Mouse (Mus musculus) brown adipose tissue, adult 24 weeks (tissue): ENCODE data around the gene Slc29a1. TPM values are rescaled to one million over a fixed set of nuclear protein-coding genes. Genes with fewer than 3 reads are reported as not detected.

Source experiments
- H3K27ac ChIP-seq: fragments of 200-500 bp; replicated peaks from 2 replicates; pipeline ENCODE4 v1.5.1; 2012; ENCODE audit warnings: low read depth, mild to moderate bottlenecking, low read length
- H3K4me1 ChIP-seq: fragments of 200-500 bp; 2 replicates; pipeline ENCODE4 v1.6.1; 2012; ENCODE audit warnings: low read length, mixed read lengths; ENCODE audit not compliant: control insufficient read depth, insufficient read depth, insufficient read length
- H3K4me3 ChIP-seq: fragments of 200-500 bp; 2 replicates; pipeline ENCODE4 v1.5.1; 2012; ENCODE audit warnings: low read depth, mild to moderate bottlenecking, low read length, moderate library complexity; ENCODE audit not compliant: insufficient read depth
- polyA plus RNA-seq: library from polyadenylated mRNA; stranded (reverse); fragments of >200 nt; gene quantifications from 2 replicates; pipeline ENCODE4 v1.2.4, GENCODE M21; 2012; ENCODE audit not compliant: missing spikeins, insufficient read depth, insufficient read length

Slc29a1 gene
- polyA plus RNA-seq, 1 experiment = 56.5 TPM

GRCm38 (mm10) chr17:45557998-45558862 is 41.2 kb downstream of the Slc29a1 start:
- Histone ChIP-seq H3K4me3 (peak overlapping the region; percentile 90), H3K4me1 (no peaks in the 10 kb centered on the region; the same call in 1 of the 2 replicates)

GRCm38 (mm10) chr17:45557246-45557824 is 42.1 kb downstream of the Slc29a1 start:
- peak overlapping the region; percentile 90 for H3K4me3 ChIP-seq
- peak overlapping the region; percentile 10; the same call in 1 of the 2 replicates for H3K27ac ChIP-seq
- no peaks in the 10 kb centered on the region; the same call in 1 of the 2 replicates for H3K4me1 ChIP-seq

More at GRCm38 (mm10) chr17:45557998-45558862, 41.2 kb downstream of the Slc29a1 start:
- no peak overlapping the region for H3K27ac ChIP-seq

DNA sequence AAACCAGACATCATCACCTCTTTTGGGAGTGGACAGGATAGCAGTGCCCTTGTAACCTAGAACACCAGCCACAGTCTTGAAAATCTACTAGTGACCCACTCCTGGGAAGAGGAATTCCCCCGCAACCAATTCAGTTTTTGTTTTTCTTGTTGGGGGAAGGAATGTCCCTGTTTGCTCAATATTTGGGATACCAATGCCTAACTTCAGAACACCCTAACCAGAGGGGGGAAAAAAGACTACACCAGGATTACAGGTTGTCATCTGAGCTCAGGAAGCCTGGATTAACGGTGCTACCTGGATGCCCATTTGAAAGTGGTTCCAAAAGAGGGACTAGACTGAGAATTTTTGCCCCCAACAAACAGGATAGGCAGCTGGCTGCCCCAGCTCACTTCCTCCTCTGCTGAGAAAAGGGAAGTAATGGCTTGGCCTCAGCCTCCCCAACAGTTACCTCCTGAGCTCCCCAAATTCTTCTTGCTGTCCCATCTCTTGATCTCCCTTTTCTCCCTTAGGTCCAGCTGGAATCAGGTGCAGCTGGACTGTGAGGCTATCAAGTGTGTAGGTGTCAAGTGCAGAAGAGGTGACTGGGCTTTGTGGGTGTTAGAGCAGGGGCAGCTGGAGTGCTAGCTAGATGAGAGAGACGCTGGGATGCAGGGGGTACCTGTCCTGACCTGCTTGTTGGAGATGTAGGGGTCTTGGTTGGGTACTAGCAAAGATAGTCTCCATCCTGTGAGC is 42.7 kb downstream of the Slc29a1 start:
- Histone ChIP-seq H3K27ac (peak overlapping the region; percentile 10; the same call in 1 of the 2 replicates), H3K4me1 (no peaks in the 10 kb centered on the region; the same call in 1 of the 2 replicates), H3K4me3 (peak overlapping the region; percentile 90)

- peak overlapping the region; percentile 90 for H3K4me3 ChIP-seq
- 0 out of 2 replicates have a peak overlapping the region, but pooled peaks have one; percentile 31 for H3K27ac ChIP-seq
- no peaks in the 10 kb centered on the region; the same call in 1 of the 2 replicates for H3K4me1 ChIP-seq
These were observed 43.3 kb downstream of the Slc29a1 start for GRCm38 (mm10) chr17:45556107-45556489.

DNA sequence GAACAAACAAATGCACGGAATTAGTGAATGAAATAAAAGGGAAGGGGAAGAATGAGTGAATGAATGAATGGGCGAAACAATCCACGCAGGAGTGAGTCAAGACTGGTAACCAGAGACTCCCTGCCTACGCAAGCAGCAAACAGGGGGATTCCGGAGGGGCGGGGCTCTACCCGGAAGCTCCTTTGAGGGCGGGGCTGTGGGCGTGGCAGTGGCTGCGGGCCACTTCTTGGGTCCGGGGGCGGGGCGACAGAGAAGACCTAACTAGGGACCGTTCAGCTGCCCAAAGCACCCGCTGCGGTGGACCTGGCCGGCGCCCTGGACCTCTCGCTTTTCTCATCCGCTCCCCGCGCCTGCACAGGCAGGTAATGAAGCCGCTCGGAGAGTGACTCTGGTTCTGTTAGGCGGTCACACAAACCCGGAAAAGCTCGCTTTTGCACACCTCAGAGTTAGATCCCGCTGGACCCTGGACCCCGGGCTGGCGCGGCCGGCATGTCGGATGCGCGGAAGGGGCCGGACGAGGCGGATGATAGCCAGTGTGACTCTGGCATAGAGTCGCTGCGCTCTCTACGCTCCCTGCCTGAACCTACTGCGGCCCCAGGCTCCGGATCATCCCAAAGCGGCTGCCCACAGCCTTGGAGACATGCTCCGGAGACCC is 43.8 kb downstream of the Slc29a1 start, which contains the start of gene Nfkbie:
Nfkbie (plus strand) TSS at position 252 of the 655 bp plus-strand sequence.
- H3K4me1 ChIP-seq = no peaks in the 10 kb centered on the region; the same call in 1 of the 2 replicates
- H3K27ac ChIP-seq = peak within 1 kb of the TSS; percentile 31; the same call in 1 of the 2 replicates

DNA sequence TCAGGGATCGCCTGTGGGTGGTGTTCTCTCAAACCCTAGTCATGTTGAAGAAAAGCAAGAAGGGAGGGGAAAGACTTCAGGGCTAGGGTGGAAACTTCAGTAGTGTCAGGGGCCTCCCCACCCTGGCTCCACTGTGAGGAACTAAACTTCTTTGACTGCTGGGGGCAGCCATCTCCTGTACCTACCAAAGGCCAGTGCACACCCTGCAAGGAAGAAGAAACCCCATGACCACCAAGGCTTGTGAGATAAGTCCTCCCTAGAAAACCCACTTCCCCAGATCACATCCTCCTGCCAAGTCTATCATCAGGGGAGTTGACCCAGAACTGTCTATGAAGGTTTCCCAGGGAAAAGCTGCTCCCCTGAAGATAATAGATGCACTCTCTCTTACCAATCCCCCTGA is 45.0 kb downstream of the Slc29a1 start:
- no peak overlapping the region for H3K4me3 ChIP-seq
- no peak overlapping the region for H3K27ac ChIP-seq
- no peaks in the 10 kb centered on the region; the same call in 1 of the 2 replicates for H3K4me1 ChIP-seq

More for the DNA sequence above, 43.8 kb downstream of the Slc29a1 start, which contains the start of gene Nfkbie:
- peak within 1 kb of the TSS; percentile 90 for H3K4me3 ChIP-seq

GRCm38 (mm10) chr17:45553065-45553464 is 46.3 kb downstream of the Slc29a1 start:
- Histone ChIP-seq H3K4me1 (no peaks in the 10 kb centered on the region; the same call in 1 of the 2 replicates), H3K4me3 (no peak overlapping the region), H3K27ac (no peak overlapping the region)

DNA sequence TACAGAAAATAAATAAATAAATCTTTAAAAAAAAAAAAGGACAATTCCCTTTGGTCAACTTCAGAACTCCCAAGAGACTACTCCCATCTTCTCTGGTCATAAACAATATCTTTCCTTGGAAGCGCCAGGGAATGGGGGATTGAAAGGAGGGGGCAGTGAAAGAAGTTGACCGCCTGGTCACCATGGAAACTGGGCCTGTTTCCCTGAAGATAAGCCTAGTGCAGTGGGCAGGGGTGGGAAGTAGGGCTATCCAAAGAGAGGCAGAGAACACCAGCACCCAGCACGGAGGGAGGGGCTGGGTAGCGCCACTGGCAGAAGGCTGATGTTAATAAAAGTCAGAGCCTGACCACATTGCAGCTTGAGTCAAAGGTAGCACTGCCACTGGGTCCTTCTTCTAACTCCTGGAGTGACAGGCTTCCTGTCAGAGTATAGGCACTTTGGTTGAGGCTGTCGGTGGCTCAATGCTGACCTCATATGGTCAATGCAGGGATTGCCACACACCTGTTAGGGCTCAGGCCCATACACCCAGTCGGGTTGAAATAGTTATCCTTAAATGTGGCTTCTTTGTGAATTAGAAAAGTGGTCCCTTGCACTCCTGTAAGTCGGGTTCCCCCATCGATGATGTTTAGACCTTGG is 47.5 kb downstream of the Slc29a1 start:
- Histone ChIP-seq H3K4me1 (no peaks in the 10 kb centered on the region), H3K4me3 (no peak overlapping the region), H3K27ac (no peak overlapping the region)

DNA sequence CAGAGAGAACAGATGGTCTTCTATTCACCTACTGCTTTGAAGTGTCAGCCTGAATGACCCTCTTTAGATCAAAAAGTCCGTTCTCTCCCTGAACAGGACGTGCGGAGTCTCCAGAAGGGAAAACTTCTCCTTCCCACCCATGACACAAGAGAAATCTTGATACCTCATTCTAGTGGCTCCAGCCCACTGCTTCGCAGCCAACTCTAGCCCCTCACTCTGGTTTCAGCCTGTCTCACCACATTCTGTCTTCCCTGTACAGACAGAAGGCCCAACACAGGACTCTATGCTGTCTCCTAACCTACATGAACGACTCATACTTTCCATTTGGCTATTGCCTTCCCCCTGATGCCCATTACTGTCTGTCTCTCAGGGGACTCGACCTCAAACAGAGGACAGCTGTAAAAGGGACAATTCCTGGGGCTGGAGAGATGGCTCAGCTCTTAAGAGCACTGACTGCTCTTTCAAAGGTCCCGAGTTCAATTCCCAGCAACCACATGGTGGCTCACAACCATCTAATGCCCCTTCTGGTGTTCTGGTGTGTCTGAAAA is 48.1 kb downstream of the Slc29a1 start:
- Histone ChIP-seq H3K4me1 (no peaks in the 10 kb centered on the region), H3K4me3 (no peak overlapping the region), H3K27ac (no peak overlapping the region)

GRCm38 (mm10) chr17:45550253-45550652 is 49.2 kb downstream of the Slc29a1 start:
- Histone ChIP-seq H3K4me3 (no peak overlapping the region), H3K27ac (no peak overlapping the region), H3K4me1 (no peaks in the 10 kb centered on the region)

- Histone ChIP-seq H3K4me1 (no peaks in the 10 kb centered on the region), H3K27ac (no peak within 1 kb of the TSS), H3K4me3 (peak within 1 kb of the TSS; percentile 11; the same call in 1 of the 2 replicates)
These were observed 49.7 kb downstream of the Slc29a1 start, which contains the start of gene Tmem151b for GRCm38 (mm10) chr17:45549617-45550181. Gene Tmem151b (minus strand): TSS chr17:45549677.

- no peak overlapping the region for H3K27ac ChIP-seq
- H3K4me3 ChIP-seq = peak overlapping the region; percentile 11; the same call in 1 of the 2 replicates
- no peaks in the 10 kb centered on the region for H3K4me1 ChIP-seq
These were observed 50.6 kb downstream of the Slc29a1 start for GRCm38 (mm10) chr17:45548541-45549512.
